Mouse (Mus musculus): ENCODE data around the gene Bglap3.

DNA sequence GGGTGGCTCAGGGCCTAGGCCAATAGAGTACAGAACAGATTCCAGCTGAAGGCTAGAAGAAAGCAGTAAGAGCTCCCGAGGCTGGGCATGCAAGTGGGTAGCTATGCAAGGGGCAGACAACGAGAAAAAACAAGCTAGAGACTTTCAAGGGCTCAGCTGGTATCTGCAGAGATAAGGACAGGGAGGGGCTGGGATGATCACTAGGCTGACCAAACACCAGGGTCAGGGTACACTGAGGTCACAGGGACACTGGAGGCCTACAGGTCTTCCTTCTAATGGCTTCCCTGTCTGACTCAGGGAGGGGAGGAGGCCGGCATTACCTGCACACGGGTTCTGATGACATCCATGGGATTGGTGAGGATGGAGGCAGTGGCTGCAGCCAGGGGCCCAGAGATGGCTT is 43.1 kb upstream of the Bglap3 start:
- no peak for TF ChIP-seq MAX (IDR thresholded peaks at IDR 0.05)
- TF ChIP-seq CTCF (IDR thresholded peaks at IDR 0.05; ENCODE audit: control insufficient read depth, insufficient read depth, insufficient read length), result no peak
- no peak for TF ChIP-seq FOSL1 (IDR thresholded peaks at IDR 0.05; ENCODE audit: insufficient read depth, low read length, poor library complexity, severe bottlenecking)

Data from C2C12 (cell line).